Mouse (Mus musculus): ENCODE data around the gene Olfr1371. TPM values are rescaled to one million over a fixed set of nuclear protein-coding genes. Genes with fewer than 3 reads are reported as not detected.

Olfr1371 gene
- polyA plus RNA-seq (2014; fragmentation: Nextera tagmentation; extraction: Ambion mirVana): not detected in 2 replicates

- Histone ChIP-seq H3K36me3 (ENCODE audit: control insufficient read depth, insufficient read depth, low read length) (no peaks in the 10 kb centered on the region), H3K4me1 (ENCODE audit: control insufficient read depth, insufficient read depth, low read length) (no peaks in the 10 kb centered on the region), H3K9me3 (ENCODE audit: control insufficient read depth, low read length) (no peaks in the 10 kb centered on the region), H3K27me3 (ENCODE audit: control insufficient read depth, insufficient read depth, low read length) (no peaks in the 10 kb centered on the region), H3K4me2 (replicated peaks; ENCODE audit: low read depth, low read length) (no peak within 1 kb of the TSS), H3K27ac (ENCODE audit: low read depth, low read length) (no peak within 1 kb of the TSS), H3K9ac (ENCODE audit: low read depth, low read length) (no peak within 1 kb of the TSS), H3K4me3 (ENCODE audit: low read length) (no peak within 1 kb of the TSS)
- no peak for ATAC-seq (ENCODE audit: low FRiP score, low TSS enrichment)
Measured at GRCm38 (mm10) chr11:52213887-52214286, at the start of gene Olfr1371. TSS of gene Olfr1371 (minus strand) at chr11:52213987.

- Histone ChIP-seq H3K27ac (ENCODE audit: low read depth, low read length) (no peak overlapping the region), H3K27me3 (ENCODE audit: control insufficient read depth, insufficient read depth, low read length) (no peaks in the 10 kb centered on the region), H3K36me3 (ENCODE audit: control insufficient read depth, insufficient read depth, low read length) (no peaks in the 10 kb centered on the region), H3K4me2 (replicated peaks; ENCODE audit: low read depth, low read length) (no peak overlapping the region), H3K9ac (ENCODE audit: low read depth, low read length) (no peak overlapping the region), H3K4me3 (ENCODE audit: low read length) (no peak overlapping the region), H3K9me3 (ENCODE audit: control insufficient read depth, low read length) (no peaks in the 10 kb centered on the region), H3K4me1 (ENCODE audit: control insufficient read depth, insufficient read depth, low read length) (no peaks in the 10 kb centered on the region)
- WGBS: 93% methylated on average over 11 of the region's 11 CpGs
- ATAC-seq (ENCODE audit: low FRiP score, low TSS enrichment): no peak
Measured at GRCm38 (mm10) chr11:52262338-52262737, 48.6 kb upstream of the Olfr1371 start.

GRCm38 (mm10) chr11:52261937-52262336 lies 48.1 kb upstream of the Olfr1371 start:
- Histone ChIP-seq H3K9me3 (ENCODE audit: control insufficient read depth, low read length) (no peaks in the 10 kb centered on the region), H3K27me3 (ENCODE audit: control insufficient read depth, insufficient read depth, low read length) (no peaks in the 10 kb centered on the region), H3K27ac (ENCODE audit: low read depth, low read length) (no peak overlapping the region), H3K9ac (ENCODE audit: low read depth, low read length) (no peak overlapping the region), H3K4me3 (ENCODE audit: low read length) (no peak overlapping the region), H3K4me2 (replicated peaks; ENCODE audit: low read depth, low read length) (no peak overlapping the region), H3K36me3 (ENCODE audit: control insufficient read depth, insufficient read depth, low read length) (no peaks in the 10 kb centered on the region), H3K4me1 (ENCODE audit: control insufficient read depth, insufficient read depth, low read length) (no peaks in the 10 kb centered on the region)
- no peak for ATAC-seq (ENCODE audit: low FRiP score, low TSS enrichment)
- WGBS: 60% methylated on average over 5 of the region's 5 CpGs

- no peaks in the 10 kb centered on the region for H3K9me3 ChIP-seq (ENCODE audit: control insufficient read depth, low read length)
- ATAC-seq (ENCODE audit: low FRiP score, low TSS enrichment): no peak
- H3K9ac ChIP-seq (ENCODE audit: low read depth, low read length): no peak overlapping the region
- H3K27ac ChIP-seq (ENCODE audit: low read depth, low read length): no peak overlapping the region
- H3K27me3 ChIP-seq (ENCODE audit: control insufficient read depth, insufficient read depth, low read length): no peaks in the 10 kb centered on the region
- H3K4me1 ChIP-seq (ENCODE audit: control insufficient read depth, insufficient read depth, low read length): no peaks in the 10 kb centered on the region
- WGBS: 62% methylated on average over 4 of the region's 4 CpGs
- H3K36me3 ChIP-seq (ENCODE audit: control insufficient read depth, insufficient read depth, low read length): 0 out of 2 replicates have a peak, but pooled peaks cover under 1% of the 10 kb centered on the region
- H3K4me3 ChIP-seq (ENCODE audit: low read length): no peak overlapping the region
- no peak overlapping the region for H3K4me2 ChIP-seq (replicated peaks; ENCODE audit: low read depth, low read length)
Measured at GRCm38 (mm10) chr11:52260878-52261277, 47.1 kb upstream of the Olfr1371 start.

- H3K4me2 ChIP-seq (replicated peaks; ENCODE audit: low read depth, low read length): no peak overlapping the region
- 69% methylated on average over 5 of the region's 5 CpGs for WGBS
- 0 out of 2 replicates have a peak, but pooled peaks cover 5% of the 10 kb centered on the region for H3K36me3 ChIP-seq (ENCODE audit: control insufficient read depth, insufficient read depth, low read length)
- ATAC-seq (ENCODE audit: low FRiP score, low TSS enrichment): no peak
- H3K27me3 ChIP-seq (ENCODE audit: control insufficient read depth, insufficient read depth, low read length): no peaks in the 10 kb centered on the region
- H3K4me1 ChIP-seq (ENCODE audit: control insufficient read depth, insufficient read depth, low read length): no peaks in the 10 kb centered on the region
- no peak overlapping the region for H3K9ac ChIP-seq (ENCODE audit: low read depth, low read length)
- H3K4me3 ChIP-seq (ENCODE audit: low read length): no peak overlapping the region
- H3K9me3 ChIP-seq (ENCODE audit: control insufficient read depth, low read length): no peaks in the 10 kb centered on the region
- no peak overlapping the region for H3K27ac ChIP-seq (ENCODE audit: low read depth, low read length)
Measured at GRCm38 (mm10) chr11:52258711-52259110, 44.9 kb upstream of the Olfr1371 start.

GRCm38 (mm10) chr11:52257376-52257775 lies 43.6 kb upstream of the Olfr1371 start:
- WGBS: 78% methylated on average over 3 of the region's 3 CpGs
- no peaks in the 10 kb centered on the region for H3K9me3 ChIP-seq (ENCODE audit: control insufficient read depth, low read length)
- no peak overlapping the region for H3K9ac ChIP-seq (ENCODE audit: low read depth, low read length)
- peaks cover 8% of the 10 kb centered on the region; the same call in 1 of the 2 replicates for H3K36me3 ChIP-seq (ENCODE audit: control insufficient read depth, insufficient read depth, low read length)
- H3K4me1 ChIP-seq (ENCODE audit: control insufficient read depth, insufficient read depth, low read length): no peaks in the 10 kb centered on the region
- no peak for ATAC-seq (ENCODE audit: low FRiP score, low TSS enrichment)
- no peak overlapping the region for H3K4me3 ChIP-seq (ENCODE audit: low read length)
- no peak overlapping the region for H3K27ac ChIP-seq (ENCODE audit: low read depth, low read length)
- H3K4me2 ChIP-seq (replicated peaks; ENCODE audit: low read depth, low read length): no peak overlapping the region
- H3K27me3 ChIP-seq (ENCODE audit: control insufficient read depth, insufficient read depth, low read length): no peaks in the 10 kb centered on the region

GRCm38 (mm10) chr11:52255077-52255476 lies 41.3 kb upstream of the Olfr1371 start:
- WGBS: 93% methylated on average over 8 of the region's 8 CpGs
- no peak overlapping the region for H3K4me2 ChIP-seq (replicated peaks; ENCODE audit: low read depth, low read length)
- H3K9ac ChIP-seq (ENCODE audit: low read depth, low read length): no peak overlapping the region
- H3K4me3 ChIP-seq (ENCODE audit: low read length): no peak overlapping the region
- no peaks in the 10 kb centered on the region for H3K4me1 ChIP-seq (ENCODE audit: control insufficient read depth, insufficient read depth, low read length)
- no peaks in the 10 kb centered on the region for H3K9me3 ChIP-seq (ENCODE audit: control insufficient read depth, low read length)
- H3K27ac ChIP-seq (ENCODE audit: low read depth, low read length): no peak overlapping the region
- H3K27me3 ChIP-seq (ENCODE audit: control insufficient read depth, insufficient read depth, low read length): no peaks in the 10 kb centered on the region
- peaks cover 11% of the 10 kb centered on the region; the same call in 1 of the 2 replicates for H3K36me3 ChIP-seq (ENCODE audit: control insufficient read depth, insufficient read depth, low read length)
- no peak for ATAC-seq (ENCODE audit: low FRiP score, low TSS enrichment)

- Histone ChIP-seq H3K9ac (ENCODE audit: low read depth, low read length) (no peak overlapping the region), H3K4me3 (ENCODE audit: low read length) (no peak overlapping the region), H3K27me3 (ENCODE audit: control insufficient read depth, insufficient read depth, low read length) (no peaks in the 10 kb centered on the region), H3K9me3 (ENCODE audit: control insufficient read depth, low read length) (no peaks in the 10 kb centered on the region), H3K27ac (ENCODE audit: low read depth, low read length) (no peak overlapping the region), H3K4me2 (replicated peaks; ENCODE audit: low read depth, low read length) (no peak overlapping the region), H3K36me3 (ENCODE audit: control insufficient read depth, insufficient read depth, low read length) (peaks cover 23% of the 10 kb centered on the region; the same call in 1 of the 2 replicates), H3K4me1 (ENCODE audit: control insufficient read depth, insufficient read depth, low read length) (no peaks in the 10 kb centered on the region)
- ATAC-seq (ENCODE audit: low FRiP score, low TSS enrichment): peak; percentile 58; the same call in 1 of the 2 replicates
- 67% methylated on average over 11 of the region's 11 CpGs for WGBS
Measured at GRCm38 (mm10) chr11:52253674-52254375, 40.0 kb upstream of the Olfr1371 start.

GRCm38 (mm10) chr11:52252692-52253091 lies 38.9 kb upstream of the Olfr1371 start:
- Histone ChIP-seq H3K27ac (ENCODE audit: low read depth, low read length) (no peak overlapping the region), H3K27me3 (ENCODE audit: control insufficient read depth, insufficient read depth, low read length) (no peaks in the 10 kb centered on the region), H3K4me2 (replicated peaks; ENCODE audit: low read depth, low read length) (no peak overlapping the region), H3K36me3 (ENCODE audit: control insufficient read depth, insufficient read depth, low read length) (peaks cover 30% of the 10 kb centered on the region), H3K9ac (ENCODE audit: low read depth, low read length) (no peak overlapping the region), H3K4me1 (ENCODE audit: control insufficient read depth, insufficient read depth, low read length) (no peaks in the 10 kb centered on the region), H3K9me3 (ENCODE audit: control insufficient read depth, low read length) (no peaks in the 10 kb centered on the region), H3K4me3 (ENCODE audit: low read length) (no peak overlapping the region)
- 72% methylated on average over 1 of the region's 1 CpGs for WGBS
- no peak for ATAC-seq (ENCODE audit: low FRiP score, low TSS enrichment)
